ENCODE assay signal across 23 mouse cellular contexts in genomic region chr17:35007387-35007991, GRCm38 (mm10). TPM values are rescaled to one million over a fixed set of nuclear protein-coding genes. Genes with fewer than 3 reads are reported as not detected.
A peak's percentile ranks its signal among the peaks of the same experiment; 100 is the strongest.
DNase-seq lines count a peak whose midpoint lies in the region; ATAC-seq and TF ChIP-seq lines count a peak whose summit lies in the region.
"Had no signal": no experiment of that assay in that cellular context is flagged by ENCODE, and none has a peak within 500 bp of the region (broad histone marks: within the 10 kb centered on the region; RNA-seq: fewer than 3 reads in every experiment).

No protein-coding gene starts in this region.

- peaks cover 65% of the 10 kb centered on the region for H3K36me3 ChIP-seq in intestine, postnatal 0 days (ENCODE audit: control insufficient read depth, insufficient read depth)
- peaks cover 60% of the 10 kb centered on the region for H3K36me3 ChIP-seq in intestine, embryonic 15.5 days
- peaks cover 48% of the 10 kb centered on the region for H3K36me3 ChIP-seq in midbrain, postnatal 0 days (ENCODE audit: insufficient read depth, low read length)
- H3K36me3 ChIP-seq in midbrain, embryonic 16.5 days (ENCODE audit: control insufficient read depth, insufficient read depth, low read length) = peaks cover 49% of the 10 kb centered on the region

- 92% methylated on average over 7 of the region's 7 CpGs for WGBS in intestine, postnatal 0 days
- 94% methylated on average over 7 of the region's 7 CpGs for WGBS in intestine, embryonic 15.5 days
- 95% methylated on average over 7 of the region's 7 CpGs for WGBS in midbrain, postnatal 0 days
- 97% methylated on average over 7 of the region's 7 CpGs for WGBS in midbrain, embryonic 16.5 days

- DNase-seq in midbrain, postnatal 0 days (ENCODE audit: low spot score) = no peak
- no peak for DNase-seq in ovary, postnatal 36 days (ENCODE audit: low spot score)
- DNase-seq: adrenal gland, postnatal 14 days; heart, postnatal 4 days; kidney, adult 11 months; liver, embryonic 13.5 days; midbrain, embryonic 14.5 days; right cerebral cortex, postnatal 25 days had no signal

- no peaks in the 10 kb centered on the region for H3K27me3 ChIP-seq in intestine, postnatal 0 days (replicated peaks; ENCODE audit: control insufficient read depth, insufficient read depth, low read length)
- H3K27me3 ChIP-seq in intestine, embryonic 15.5 days (replicated peaks) = no peaks in the 10 kb centered on the region
- no peaks in the 10 kb centered on the region for H3K27me3 ChIP-seq in midbrain, postnatal 0 days (ENCODE audit: insufficient read depth, low read length)
- H3K27me3 ChIP-seq in midbrain, embryonic 16.5 days (ENCODE audit: control insufficient read depth, insufficient read depth, low read depth, low read length) = no peaks in the 10 kb centered on the region
- H3K27me3 ChIP-seq: embryonic facial prominence, embryonic 12.5 days; heart, embryonic 12.5 days; hindbrain, embryonic 15.5 days; liver, embryonic 13.5 days; megakaryocyte, embryonic 14.5 days had no signal

- H3K9ac ChIP-seq in intestine, postnatal 0 days (ENCODE audit: low read depth, low read length) = no peak overlapping the region
- H3K9ac ChIP-seq in intestine, embryonic 15.5 days = no peak overlapping the region
- no peak overlapping the region for H3K9ac ChIP-seq in midbrain, postnatal 0 days (replicated peaks; ENCODE audit: low read length, poor library complexity, severe bottlenecking)
- no peak overlapping the region for H3K9ac ChIP-seq in midbrain, embryonic 16.5 days (ENCODE audit: low read depth, low read length)
- H3K9ac ChIP-seq: embryonic facial prominence, embryonic 12.5 days; heart, embryonic 12.5 days; hindbrain, embryonic 15.5 days; liver, embryonic 13.5 days had no signal

- no peak overlapping the region for H3K27ac ChIP-seq in intestine, postnatal 0 days (ENCODE audit: low read depth, low read length)
- H3K27ac ChIP-seq in intestine, embryonic 15.5 days = no peak overlapping the region
- no peak overlapping the region for H3K27ac ChIP-seq in midbrain, postnatal 0 days (ENCODE audit: low read depth, low read length)
- H3K27ac ChIP-seq in midbrain, embryonic 16.5 days (ENCODE audit: low read length) = no peak overlapping the region
- H3K27ac ChIP-seq: embryonic facial prominence, embryonic 12.5 days; hindbrain, embryonic 15.5 days; liver, embryonic 13.5 days had no signal

- no peak overlapping the region for H3K4me2 ChIP-seq in intestine, postnatal 0 days (replicated peaks; ENCODE audit: low read depth)
- H3K4me2 ChIP-seq in intestine, embryonic 15.5 days (replicated peaks) = no peak overlapping the region
- no peak overlapping the region for H3K4me2 ChIP-seq in midbrain, postnatal 0 days (ENCODE audit: low read depth, low read length, poor library complexity, severe bottlenecking)
- H3K4me2 ChIP-seq in midbrain, embryonic 16.5 days (ENCODE audit: low read length) = no peak overlapping the region
- H3K4me2 ChIP-seq: embryonic facial prominence, embryonic 12.5 days; heart, embryonic 12.5 days; hindbrain, embryonic 15.5 days; liver, embryonic 13.5 days had no signal

- peak; percentile 33 for TF ChIP-seq CTCF in intestine, postnatal 0 days (IDR thresholded peaks at IDR 0.05; ENCODE audit: low read depth)
- peak; percentile 34; the same call in 1 of the 2 replicates for TF ChIP-seq CTCF in midbrain, postnatal 0 days (IDR thresholded peaks at IDR 0.05)

- no peaks in the 10 kb centered on the region for H3K4me1 ChIP-seq in intestine, postnatal 0 days (replicated peaks; ENCODE audit: control insufficient read depth, insufficient read depth, low read length)
- peaks cover 17% of the 10 kb centered on the region for H3K4me1 ChIP-seq in intestine, embryonic 15.5 days (replicated peaks)
- H3K4me1 ChIP-seq in midbrain, postnatal 0 days (ENCODE audit: insufficient read depth, low read length) = peaks cover 3% of the 10 kb centered on the region
- peaks cover 10% of the 10 kb centered on the region for H3K4me1 ChIP-seq in midbrain, embryonic 16.5 days (ENCODE audit: control insufficient read depth, insufficient read depth, low read length)

- no peaks in the 10 kb centered on the region for H3K9me3 ChIP-seq in intestine, postnatal 0 days (ENCODE audit: control insufficient read depth)
- no peaks in the 10 kb centered on the region for H3K9me3 ChIP-seq in intestine, embryonic 15.5 days
- no peaks in the 10 kb centered on the region for H3K9me3 ChIP-seq in midbrain, postnatal 0 days (ENCODE audit: low read length)
- no peaks in the 10 kb centered on the region for H3K9me3 ChIP-seq in midbrain, embryonic 16.5 days (replicated peaks; ENCODE audit: control insufficient read depth, low read length, poor library complexity, severe bottlenecking)
- H3K9me3 ChIP-seq: embryonic facial prominence, embryonic 12.5 days; G1E; heart, embryonic 12.5 days; hindbrain, embryonic 15.5 days; liver, embryonic 13.5 days; megakaryocyte, embryonic 14.5 days had no signal

- H3K4me3 ChIP-seq in intestine, postnatal 0 days (ENCODE audit: low read depth, low read length) = no peak overlapping the region
- no peak overlapping the region for H3K4me3 ChIP-seq in intestine, embryonic 15.5 days (replicated peaks)
- H3K4me3 ChIP-seq in midbrain, postnatal 0 days (ENCODE audit: low read depth, low read length) = no peak overlapping the region
- H3K4me3 ChIP-seq in midbrain, embryonic 16.5 days (ENCODE audit: low read depth, low read length) = no peak overlapping the region
- H3K4me3 ChIP-seq: embryonic facial prominence, embryonic 12.5 days; erythroblast, embryonic 14.5 days; heart, embryonic 12.5 days; hindbrain, embryonic 15.5 days; liver, embryonic 13.5 days; megakaryocyte, embryonic 14.5 days had no signal

- no peak for ATAC-seq in intestine, postnatal 0 days
- ATAC-seq in intestine, embryonic 15.5 days = no peak
- no peak for ATAC-seq in midbrain, postnatal 0 days (ENCODE audit: low FRiP score)
- ATAC-seq in midbrain, embryonic 16.5 days = no peak
- peak; percentile 37; the same call in 1 of the 2 replicates for ATAC-seq in granulocyte monocyte progenitor cell, adult 5-6 weeks (replicated peaks; ENCODE audit: poor library complexity, severe bottlenecking)
- no peak for ATAC-seq in monocyte, adult 5-6 weeks (replicated peaks; ENCODE audit: insufficient number of reproducible peaks, low FRiP score, low TSS enrichment, poor library complexity, severe bottlenecking)
- ATAC-seq: CD4-positive, CD25-positive, alpha-beta regulatory T cell, adult 4 months; forebrain, embryonic 14.5 days had no signal

RNA-seq across cellular contexts. Expression of gene Vars, which starts 6.7 kb away (rescaled TPM):
- 74.0 and 84.2 TPM in 2 replicates for polyA plus RNA-seq in intestine, postnatal 0 days (2015; fragmentation: Nextera tagmentation; extraction: Ambion mirVana)
- 117 and 141 TPM in 2 replicates for polyA plus RNA-seq in intestine, embryonic 15.5 days (2015; fragmentation: Nextera tagmentation; extraction: Ambion mirVana)
- total RNA-seq in midbrain, postnatal 0 days (2014; rRNA removed) = 89.0 and 97.8 TPM in 2 replicates
- polyA plus RNA-seq in midbrain, postnatal 0 days (2015; fragmentation: Nextera tagmentation; extraction: Ambion mirVana) = 39.7 and 40.9 TPM in 2 replicates
- polyA plus RNA-seq in midbrain, embryonic 16.5 days (2015; fragmentation: Nextera tagmentation; extraction: Ambion mirVana) = 54.8 and 56.5 TPM in 2 replicates
- 75.6 and 150 TPM in 2 replicates for total RNA-seq in granulocyte monocyte progenitor cell, adult 5-6 weeks (2014; fragmentation: Nextera tagmentation)
- total RNA-seq in granulocyte monocyte progenitor cell, adult 5-6 weeks (2017) = 174 and 181 TPM in 2 replicates
- total RNA-seq in monocyte, adult 5-6 weeks (2017) = 89.9 to 126 TPM (median 116 TPM) in 3 replicates

RNA-seq across cellular contexts. Expression of gene Vwa7, which starts 8.9 kb away (rescaled TPM):
- 0.12 and 0.20 TPM in 2 replicates for polyA plus RNA-seq in intestine, postnatal 0 days (2015; fragmentation: Nextera tagmentation; extraction: Ambion mirVana)
- polyA plus RNA-seq in intestine, embryonic 15.5 days (2015; fragmentation: Nextera tagmentation; extraction: Ambion mirVana) = 0.21 and 0.35 TPM in 2 replicates
- 0.19 and 0.44 TPM in 2 replicates for total RNA-seq in midbrain, postnatal 0 days (2014; rRNA removed)
- polyA plus RNA-seq in midbrain, postnatal 0 days (2015; fragmentation: Nextera tagmentation; extraction: Ambion mirVana) = 0.06 and 0.14 TPM in 2 replicates
- 0.16 and 0.26 TPM in 2 replicates for polyA plus RNA-seq in midbrain, embryonic 16.5 days (2015; fragmentation: Nextera tagmentation; extraction: Ambion mirVana)
- total RNA-seq in granulocyte monocyte progenitor cell, adult 5-6 weeks (2014; fragmentation: Nextera tagmentation) = 0.11 and 0.19 TPM in 2 replicates
- not detected in 2 replicates for total RNA-seq in granulocyte monocyte progenitor cell, adult 5-6 weeks (2017)
- total RNA-seq in monocyte, adult 5-6 weeks (2017) = not detected in 3 replicates

RNA-seq across cellular contexts. Expression of gene Sapcd1, which starts 20.3 kb away (rescaled TPM):
- polyA plus RNA-seq in intestine, postnatal 0 days (2015; fragmentation: Nextera tagmentation; extraction: Ambion mirVana) = 3.2 and 4.6 TPM in 2 replicates
- polyA plus RNA-seq in intestine, embryonic 15.5 days (2015; fragmentation: Nextera tagmentation; extraction: Ambion mirVana) = 11.4 and 13.5 TPM in 2 replicates
- total RNA-seq in midbrain, postnatal 0 days (2014; rRNA removed) = 0.38 TPM in 1 of 2 replicates, not detected in the other
- 1.5 and 1.6 TPM in 2 replicates for polyA plus RNA-seq in midbrain, postnatal 0 days (2015; fragmentation: Nextera tagmentation; extraction: Ambion mirVana)
- 0.71 and 1.1 TPM in 2 replicates for polyA plus RNA-seq in midbrain, embryonic 16.5 days (2015; fragmentation: Nextera tagmentation; extraction: Ambion mirVana)
- 2.5 TPM in 1 of 2 replicates, not detected in the other for total RNA-seq in granulocyte monocyte progenitor cell, adult 5-6 weeks (2014; fragmentation: Nextera tagmentation)
- 0.90 TPM in 1 of 2 replicates, not detected in the other for total RNA-seq in granulocyte monocyte progenitor cell, adult 5-6 weeks (2017)
- total RNA-seq in monocyte, adult 5-6 weeks (2017) = 1.2 TPM in 1 of 3 replicates, not detected in the others

RNA-seq across cellular contexts. Expression of gene Lsm2, which starts 25.8 kb away (rescaled TPM):
- 70.6 and 76.6 TPM in 2 replicates for polyA plus RNA-seq in intestine, postnatal 0 days (2015; fragmentation: Nextera tagmentation; extraction: Ambion mirVana)
- polyA plus RNA-seq in intestine, embryonic 15.5 days (2015; fragmentation: Nextera tagmentation; extraction: Ambion mirVana) = 187 and 190 TPM in 2 replicates
- 17.6 and 35.3 TPM in 2 replicates for total RNA-seq in midbrain, postnatal 0 days (2014; rRNA removed)
- 93.0 and 94.9 TPM in 2 replicates for polyA plus RNA-seq in midbrain, postnatal 0 days (2015; fragmentation: Nextera tagmentation; extraction: Ambion mirVana)
- polyA plus RNA-seq in midbrain, embryonic 16.5 days (2015; fragmentation: Nextera tagmentation; extraction: Ambion mirVana) = 97.2 and 107 TPM in 2 replicates
- 129 and 305 TPM in 2 replicates for total RNA-seq in granulocyte monocyte progenitor cell, adult 5-6 weeks (2014; fragmentation: Nextera tagmentation)
- 42.0 and 71.6 TPM in 2 replicates for total RNA-seq in granulocyte monocyte progenitor cell, adult 5-6 weeks (2017)
- 9.3 to 13.9 TPM (median 10.6 TPM) in 3 replicates for total RNA-seq in monocyte, adult 5-6 weeks (2017)

RNA-seq across cellular contexts. Expression of gene Hspa1l, which starts 35.0 kb away (rescaled TPM):
- 0.22 and 0.25 TPM in 2 replicates for polyA plus RNA-seq in intestine, postnatal 0 days (2015; fragmentation: Nextera tagmentation; extraction: Ambion mirVana)
- polyA plus RNA-seq in intestine, embryonic 15.5 days (2015; fragmentation: Nextera tagmentation; extraction: Ambion mirVana) = 0.16 and 0.78 TPM in 2 replicates
- 1.4 and 1.6 TPM in 2 replicates for total RNA-seq in midbrain, postnatal 0 days (2014; rRNA removed)
- 0.73 and 0.81 TPM in 2 replicates for polyA plus RNA-seq in midbrain, postnatal 0 days (2015; fragmentation: Nextera tagmentation; extraction: Ambion mirVana)
- polyA plus RNA-seq in midbrain, embryonic 16.5 days (2015; fragmentation: Nextera tagmentation; extraction: Ambion mirVana) = 2.0 and 2.4 TPM in 2 replicates
- not detected in 2 replicates for total RNA-seq in granulocyte monocyte progenitor cell, adult 5-6 weeks (2014; fragmentation: Nextera tagmentation)
- total RNA-seq in granulocyte monocyte progenitor cell, adult 5-6 weeks (2017) = 0.09 TPM in 1 of 2 replicates, not detected in the other
- total RNA-seq in monocyte, adult 5-6 weeks (2017) = 1.1 to 1.7 TPM in 2 of 3 replicates, not detected in the other
- total RNA-seq: common myeloid progenitor, adult 5-6 weeks; neutrophil, adult 5-6 weeks had no signal
- polyA plus RNA-seq: G1E had no signal
